Mouse (Mus musculus) c-Kit-negative CD71-positive TER-119-positive erythroid progenitor cells, embryonic 14.5 days (primary cell): ENCODE results near the gene Sgip1.

Experiments
- DNase-seq: peaks from one replicate; pipeline ENCODE4 v3.0.0-alpha.2; 2013; ENCODE audit warnings: low read depth, low spot score

Gene Sgip1

DNA sequence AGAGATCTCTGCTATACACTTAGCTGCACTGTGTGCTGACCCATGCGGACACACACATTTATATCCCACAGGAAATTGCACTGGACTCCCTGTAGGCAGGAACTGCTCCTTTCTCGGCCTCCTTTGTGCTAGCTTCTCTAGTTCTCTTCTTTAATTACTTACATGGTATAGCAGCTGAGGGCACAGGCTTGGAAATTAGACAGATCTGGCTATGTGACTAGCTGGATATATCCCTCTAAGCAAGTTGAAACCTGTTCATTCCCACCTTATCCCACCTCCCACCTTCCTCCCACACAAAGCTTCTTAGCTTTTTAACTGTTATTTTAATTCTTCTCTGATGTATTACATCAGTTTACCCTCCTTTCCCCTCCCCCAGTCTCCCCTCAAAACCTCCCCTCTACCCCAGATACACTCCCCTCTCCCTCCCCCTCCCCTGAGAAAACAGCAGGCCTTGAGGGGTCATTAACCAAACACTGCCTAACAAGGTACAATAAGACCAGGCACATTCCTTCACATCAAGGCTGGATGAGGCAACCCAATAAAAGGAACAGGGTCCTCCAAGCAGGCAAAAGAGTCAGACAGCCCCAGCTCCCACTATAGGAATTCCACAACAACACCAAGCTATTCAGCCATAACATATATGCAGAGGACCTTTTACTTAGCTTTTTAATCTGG is 34.6 kb downstream of the Sgip1 start:
- DNase-seq: no peak

DNA sequence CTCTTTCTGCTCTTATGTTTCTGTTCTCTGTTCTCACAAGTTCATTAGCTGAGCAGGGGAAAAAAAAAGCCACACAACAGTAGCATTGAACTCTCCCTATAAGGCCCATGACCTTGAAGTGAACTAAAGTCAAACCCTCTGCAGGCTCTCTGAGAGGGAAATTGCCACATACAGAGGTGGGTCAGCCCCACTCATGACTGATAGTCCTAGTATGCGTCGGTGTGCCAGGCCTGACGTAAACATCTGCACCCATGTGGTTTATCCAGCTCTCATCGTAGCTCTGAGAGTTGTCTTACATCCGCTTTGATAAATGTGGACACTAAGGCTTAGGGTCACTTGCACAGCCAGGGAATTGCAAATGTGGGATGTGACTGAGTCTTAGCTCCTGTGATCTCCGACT is 38.8 kb downstream of the Sgip1 start:
- no peak for DNase-seq

- DNase-seq: no peak
Observed at GRCm38 (mm10) chr4:102783063-102783748, 42.1 kb downstream of the Sgip1 start.

- no peak for DNase-seq
Observed at GRCm38 (mm10) chr4:102785158-102785557, 44.1 kb downstream of the Sgip1 start.

DNA sequence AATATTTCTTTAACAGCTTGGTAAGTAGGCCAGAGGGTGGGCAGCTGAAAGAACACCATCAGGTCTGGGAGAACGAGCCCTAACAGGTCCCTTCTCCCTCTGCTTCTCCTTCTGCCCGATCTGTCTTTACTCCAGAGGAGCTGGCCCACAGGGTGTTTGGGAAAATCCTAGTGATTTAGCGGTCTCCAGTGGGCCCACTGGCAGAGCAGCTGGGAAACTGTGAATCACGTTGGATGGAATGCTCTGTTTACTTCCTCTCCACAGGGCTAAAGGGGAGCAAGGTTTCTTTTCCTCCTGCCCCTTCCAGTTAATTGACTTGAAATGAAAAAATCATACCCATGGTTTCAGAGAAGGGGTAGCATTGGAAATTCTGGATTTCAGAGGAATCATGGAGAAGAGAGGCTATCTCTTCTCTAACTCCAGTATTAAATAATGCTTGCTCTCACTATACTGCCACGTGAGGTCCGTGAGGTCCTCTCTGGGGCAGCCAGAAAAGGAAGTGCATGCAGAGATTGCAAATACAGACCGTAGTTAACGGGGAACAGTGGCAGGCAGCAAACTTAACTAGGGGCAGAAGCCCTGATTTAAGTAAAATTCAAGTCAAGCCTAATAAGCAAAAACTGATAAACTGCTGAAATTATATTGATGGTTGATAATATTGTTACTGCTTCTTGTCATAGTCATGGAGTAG is 51.1 kb downstream of the Sgip1 start:
- no peak for DNase-seq

GRCm38 (mm10) chr4:102801471-102801870 is 60.4 kb downstream of the Sgip1 start:
- DNase-seq: no peak

DNA sequence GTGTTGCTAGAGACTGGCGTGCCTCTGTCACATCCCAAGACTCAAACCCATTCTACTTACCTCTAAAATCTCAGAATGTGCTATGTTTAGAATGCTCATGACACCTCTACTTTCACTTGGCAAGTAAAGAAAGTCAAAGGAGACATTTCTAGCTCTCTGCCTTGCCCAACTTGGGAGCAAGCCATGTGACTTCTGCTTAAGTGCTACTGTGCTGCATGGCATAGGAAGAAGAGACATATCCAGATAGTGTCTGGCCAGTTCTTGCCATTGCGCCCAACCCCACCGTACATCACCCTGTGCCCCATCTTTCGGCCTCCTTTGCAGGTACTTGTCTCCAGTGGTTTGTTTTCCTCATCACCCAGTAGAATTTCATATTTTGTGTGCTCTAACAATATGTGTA is 60.8 kb downstream of the Sgip1 start:
- no peak for DNase-seq

- no peak for DNase-seq
Observed at GRCm38 (mm10) chr4:102804611-102805010, 63.5 kb downstream of the Sgip1 start.

DNA sequence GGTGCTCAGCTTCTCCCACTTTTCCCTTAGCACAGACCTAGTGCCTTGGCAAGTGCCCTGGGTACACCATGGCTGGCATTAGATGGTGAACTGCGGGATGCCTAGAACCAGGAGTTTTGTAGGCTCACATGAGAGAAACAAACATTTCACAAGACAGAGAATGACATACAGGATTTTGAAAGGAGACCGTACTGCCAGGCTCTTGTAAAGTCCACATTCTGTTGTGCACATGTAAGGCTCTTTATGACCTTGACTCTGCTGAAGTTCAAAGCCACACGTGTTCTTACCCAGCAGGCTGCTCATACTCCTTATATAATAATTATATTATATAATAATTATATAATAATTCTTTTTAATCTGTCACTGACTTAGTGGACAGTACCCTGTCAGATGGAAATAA is 65.9 kb downstream of the Sgip1 start:
- DNase-seq: no peak

- no peak for DNase-seq
Observed at GRCm38 (mm10) chr4:102808258-102808657, 67.2 kb downstream of the Sgip1 start.

- DNase-seq: no peak
Observed at GRCm38 (mm10) chr4:102809296-102809695, 68.2 kb downstream of the Sgip1 start.

DNA sequence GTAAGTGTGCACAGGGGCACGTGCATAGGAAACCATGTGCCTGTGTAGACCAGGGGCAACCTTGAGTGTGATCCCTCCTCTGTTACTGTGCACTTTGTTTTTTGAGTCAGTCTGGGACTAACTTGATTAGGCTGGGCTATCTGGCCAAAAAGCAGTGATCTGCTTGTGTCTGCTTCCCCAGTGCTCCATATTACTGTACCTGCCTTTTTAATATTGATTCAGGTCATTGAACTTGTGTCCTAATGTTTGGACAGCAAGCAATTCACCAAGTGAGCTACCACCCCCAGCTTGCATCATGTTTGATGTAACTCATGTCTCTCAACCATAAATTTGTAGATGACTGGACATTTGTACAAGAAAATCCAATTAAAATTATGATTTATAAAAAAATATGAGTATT is 69.2 kb downstream of the Sgip1 start:
- no peak for DNase-seq

DNA sequence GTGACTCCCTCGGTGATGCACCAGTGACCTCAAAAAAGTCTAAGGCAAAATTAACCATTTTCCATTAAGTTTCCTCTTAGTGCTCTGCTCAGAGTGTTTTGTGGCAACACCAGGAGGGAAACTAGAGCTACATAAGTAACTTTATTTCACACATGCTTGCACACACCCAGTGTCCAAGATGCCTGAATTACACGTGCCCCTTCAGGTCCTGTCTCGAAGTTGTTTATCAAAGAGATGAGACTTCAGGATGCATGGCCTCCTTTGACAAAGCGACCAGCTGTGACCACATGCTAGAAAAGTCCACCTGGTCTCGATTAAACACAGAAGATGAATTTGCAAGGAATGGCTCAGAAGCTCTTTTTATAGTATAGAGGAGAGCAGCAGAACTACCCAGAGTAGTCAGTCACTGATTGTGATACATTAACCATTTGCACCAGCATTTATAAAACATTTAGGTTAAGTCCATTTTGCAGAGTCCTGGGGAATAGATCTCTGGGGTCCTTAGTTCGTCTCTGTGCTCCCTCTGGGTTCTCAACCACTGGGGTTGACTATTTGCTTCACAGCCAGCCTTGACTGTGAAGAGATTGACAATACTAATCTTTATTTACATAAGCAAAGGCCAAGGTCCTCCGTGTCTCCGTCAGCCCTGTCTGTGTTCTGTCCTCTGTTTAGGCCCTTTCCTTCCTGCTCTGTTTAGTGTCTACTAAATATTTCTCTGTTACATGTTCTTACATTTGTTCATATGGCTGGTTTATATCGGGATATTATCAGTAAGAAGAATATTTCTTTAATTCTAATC is 70.1 kb downstream of the Sgip1 start:
- DNase-seq: no peak

DNA sequence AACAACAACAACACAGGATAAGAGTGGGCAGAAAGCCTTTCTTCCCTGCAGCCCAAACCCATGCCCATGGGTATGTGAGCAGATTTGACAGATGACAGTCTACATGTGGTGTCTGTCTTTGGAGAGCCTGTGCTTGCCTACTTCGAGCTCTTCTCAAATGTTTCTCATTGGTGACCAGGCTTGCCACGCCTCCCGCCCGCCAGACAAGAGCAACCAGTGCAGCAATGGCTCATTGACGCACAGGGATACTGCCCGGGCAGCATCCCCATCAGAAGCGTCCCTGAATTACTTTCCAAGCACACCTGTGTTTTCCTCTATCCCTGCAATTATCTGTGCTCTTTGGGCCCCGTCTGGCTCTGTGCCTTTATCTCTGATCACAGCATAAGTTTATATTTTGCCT is 72.2 kb downstream of the Sgip1 start:
- no peak for DNase-seq

GRCm38 (mm10) chr4:102821786-102822185 is 80.7 kb downstream of the Sgip1 start:
- DNase-seq: no peak

- DNase-seq: no peak
Observed at GRCm38 (mm10) chr4:102824494-102824893, 83.4 kb downstream of the Sgip1 start.

- DNase-seq: no peak
Observed at GRCm38 (mm10) chr4:102826159-102826558, 85.1 kb downstream of the Sgip1 start.

- no peak for DNase-seq
Observed at GRCm38 (mm10) chr4:102828518-102828917, 87.4 kb downstream of the Sgip1 start.

GRCm38 (mm10) chr4:102833191-102833590 is 92.1 kb downstream of the Sgip1 start:
- no peak for DNase-seq

GRCm38 (mm10) chr4:102833726-102834125 is 92.6 kb downstream of the Sgip1 start:
- DNase-seq: no peak

GRCm38 (mm10) chr4:102834710-102835109 is 93.6 kb downstream of the Sgip1 start:
- DNase-seq: no peak
